Mouse (Mus musculus) WW6 (cell line): ENCODE measurements around the gene Larp4.
A peak's percentile ranks its signal among the peaks of the same experiment; 100 is the strongest.

Experiments
- DNase-seq: peaks from one replicate; pipeline ENCODE4 v3.0.0-alpha.2; 2013; ENCODE audit warnings: low read depth, low spot score

The Larp4 gene

GRCm38 (mm10) chr15:100057698-100058097, 87.8 kb downstream of the Larp4 start:
- no peak for DNase-seq

- no peak for DNase-seq
These were observed 88.3 kb downstream of the Larp4 start for GRCm38 (mm10) chr15:100058143-100058542.

- no peak for DNase-seq
These were observed 89.0 kb downstream of the Larp4 start for GRCm38 (mm10) chr15:100058912-100059311.

DNA sequence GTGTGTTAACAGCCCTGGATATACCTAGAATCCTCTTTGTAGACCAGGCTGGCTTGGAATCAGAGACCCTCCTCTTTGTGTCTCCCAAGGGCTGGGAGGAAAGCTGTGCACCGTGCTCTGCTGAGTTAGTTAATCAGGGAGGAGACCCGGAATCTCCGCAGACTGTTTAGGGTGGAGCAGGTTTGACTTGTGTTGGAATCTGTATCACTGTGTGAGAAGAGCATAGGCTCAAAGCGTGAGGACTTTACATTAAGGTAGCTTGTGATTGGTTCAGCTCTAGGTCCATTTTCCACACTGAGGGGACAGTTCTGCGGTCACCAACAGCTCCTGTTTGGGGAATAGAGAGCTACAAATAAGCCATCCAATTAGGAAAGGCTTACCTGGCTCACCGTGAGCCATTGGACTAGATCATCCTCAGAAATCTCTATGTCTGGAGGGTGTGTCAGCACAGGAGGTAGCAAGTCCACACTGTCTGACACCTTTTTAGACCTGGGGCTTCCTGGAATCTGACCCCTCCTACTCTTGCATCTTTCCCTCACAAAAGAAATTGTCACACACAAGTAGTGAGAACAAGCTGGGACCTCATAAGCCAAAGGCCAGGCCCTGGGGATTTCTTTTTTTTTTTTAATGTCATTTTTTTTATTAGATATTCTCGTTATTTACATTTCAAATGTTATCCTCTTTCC, 89.9 kb downstream of the Larp4 start:
- DNase-seq: peak; percentile 33

DNA sequence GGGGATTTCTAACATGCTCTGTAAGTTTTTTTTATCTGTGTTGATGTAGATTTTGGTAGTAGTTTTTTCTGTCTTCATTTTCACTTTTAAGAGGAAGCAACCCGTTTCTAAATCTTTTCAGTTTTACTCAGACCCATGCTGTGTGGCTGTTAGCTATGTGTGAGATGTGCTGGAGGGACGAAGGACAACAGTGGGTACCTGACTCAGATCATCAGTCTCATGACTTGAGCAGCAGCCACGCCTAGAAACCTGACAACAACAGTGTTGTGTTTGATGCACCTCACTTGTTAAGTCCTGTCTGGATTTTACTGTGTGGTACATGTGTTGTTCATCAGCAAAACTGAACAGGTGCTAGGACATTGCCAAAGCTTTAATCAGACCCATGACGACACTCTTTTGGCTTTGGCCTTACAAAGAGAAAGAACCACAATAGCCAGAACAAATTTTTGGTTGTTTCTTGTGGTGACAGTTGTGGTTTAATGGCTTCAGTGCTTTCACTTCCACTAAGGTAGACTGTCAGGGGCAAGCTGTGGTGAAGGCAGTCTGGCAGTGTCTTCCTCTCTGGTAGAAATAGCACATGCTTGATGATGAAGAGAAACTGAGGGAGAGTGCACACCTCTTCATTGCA, 90.8 kb downstream of the Larp4 start:
- no peak for DNase-seq

GRCm38 (mm10) chr15:100061377-100061776, 91.5 kb downstream of the Larp4 start:
- no peak for DNase-seq

- DNase-seq: no peak
These were observed 93.4 kb downstream of the Larp4 start for GRCm38 (mm10) chr15:100063229-100063773.
